Mouse (Mus musculus) hindbrain, embryonic 14.5 days (tissue): ENCODE measurements around the gene 2410004P03Rik. TPM values are rescaled to one million over a fixed set of nuclear protein-coding genes. Genes with fewer than 3 reads are reported as not detected.
A peak's percentile ranks its signal among the peaks of the same experiment; 100 is the strongest.

Experiments
- ATAC-seq: fragments of 200-750 bp; cut with Nextera tagmentation; 2 replicates; pipeline ENCODE4 v1.8.0; 2017; ENCODE audit warnings: moderate number of reproducible peaks, mild to moderate bottlenecking, moderate TSS enrichment, moderate library complexity; ENCODE audit not compliant: low FRiP score
- DNase-seq: peaks from one replicate; pipeline ENCODE4 v3.0.0-alpha.2; 2015; ENCODE audit warnings: low spot score
- H3K27ac ChIP-seq: fragments of 300-500 bp; sonication (generic); 2 replicates; pipeline ENCODE4 v1.5.1; 2014; ENCODE audit warnings: mild to moderate bottlenecking, moderate library complexity
- H3K27me3 ChIP-seq: fragments of 300-500 bp; sonication (generic); 2 replicates; pipeline ENCODE4 v1.6.1; 2014; ENCODE audit warnings: mild to moderate bottlenecking, low read length, mixed read lengths; ENCODE audit not compliant: control insufficient read depth, insufficient read depth
- H3K36me3 ChIP-seq: fragments of 300-500 bp; sonication (generic); replicated peaks from 2 replicates; pipeline ENCODE4 v1.6.1; 2014; ENCODE audit not compliant: control insufficient read depth, insufficient read depth
- H3K4me1 ChIP-seq: fragments of 300-500 bp; sonication (generic); replicated peaks from 2 replicates; pipeline ENCODE4 v1.6.1; 2014; ENCODE audit warnings: antibody characterized with exemption, low read length, mixed read lengths; ENCODE audit not compliant: control insufficient read depth, insufficient read depth
- H3K4me2 ChIP-seq: fragments of 300-500 bp; sonication (generic); replicated peaks from 2 replicates; pipeline ENCODE4 v1.6.1; 2014; ENCODE audit warnings: mild to moderate bottlenecking, moderate library complexity
- H3K4me3 ChIP-seq: fragments of 300-500 bp; sonication (generic); replicated peaks from 2 replicates; pipeline ENCODE4 v1.5.1; 2014; ENCODE audit warnings: mild to moderate bottlenecking, low read length
- H3K9ac ChIP-seq: fragments of 300-500 bp; sonication (generic); 2 replicates; pipeline ENCODE4 v1.6.1; 2014
- H3K9me3 ChIP-seq: fragments of 300-500 bp; sonication (generic); 2 replicates; pipeline ENCODE4 v1.6.1; 2016; ENCODE audit warnings: low read length; ENCODE audit not compliant: control insufficient read depth
- WGBS: fragments of 180-500 bp; shearing (Covaris S2); extraction: QIAGEN DNeasy Blood & Tissue Kit; methylation state at CpG from one replicate; pipeline ENCODE4 v1.1.7; 2014; 5-methylcytosine and 5-hydroxymethylcytosine counted together
- polyA plus RNA-seq: library from polyadenylated mRNA; unstranded; fragments of >200 nt; fragmentation: Nextera tagmentation; extraction: Ambion mirVana; gene quantifications from 2 replicates; pipeline ENCODE4 v1.2.1, GENCODE M21; 2014

Gene 2410004P03Rik
- polyA plus RNA-seq, 1 experiment from 2014 or later: 7.7 TPM

GRCm38 (mm10) chr12:17001211-17001610 is 10.3 kb downstream of the 2410004P03Rik start:
- Histone ChIP-seq H3K4me1 (peaks cover 8% of the 10 kb centered on the region; the same call in 1 of the 2 replicates), H3K36me3 (peaks cover 2% of the 10 kb centered on the region; the same call in 1 of the 2 replicates), H3K27ac (no peak overlapping the region), H3K9ac (no peak overlapping the region), H3K4me2 (no peak overlapping the region), H3K27me3 (peaks cover 46% of the 10 kb centered on the region), H3K4me3 (no peak overlapping the region), H3K9me3 (no peaks in the 10 kb centered on the region)
- DNase-seq (no peak), ATAC-seq (no peak)
- 51% methylated on average over 4 of the region's 4 CpGs for WGBS

- no peak overlapping the region for H3K27ac ChIP-seq
- 59% methylated on average over 6 of the region's 6 CpGs for WGBS
- peaks cover 4% of the 10 kb centered on the region; the same call in 1 of the 2 replicates for H3K36me3 ChIP-seq
- no peaks in the 10 kb centered on the region for H3K9me3 ChIP-seq
- no peak for ATAC-seq
- H3K4me1 ChIP-seq: peaks cover 8% of the 10 kb centered on the region; the same call in 1 of the 2 replicates
- H3K27me3 ChIP-seq: peaks cover 46% of the 10 kb centered on the region
- no peak for DNase-seq
- H3K9ac ChIP-seq: no peak overlapping the region
- H3K4me2 ChIP-seq: no peak overlapping the region
- H3K4me3 ChIP-seq: no peak overlapping the region
Observed at GRCm38 (mm10) chr12:17000628-17001027, 10.9 kb downstream of the 2410004P03Rik start.

GRCm38 (mm10) chr12:16999739-17000497 is 11.6 kb downstream of the 2410004P03Rik start, which contains the start of gene Pqlc3:
TSS of gene Pqlc3 (minus strand) at chr12:17000408.
- peak; percentile 28 for DNase-seq
- WGBS: 1% methylated on average over 54 of the region's 57 CpGs
- Histone ChIP-seq H3K9me3 (no peaks in the 10 kb centered on the region), H3K27me3 (peaks cover 46% of the 10 kb centered on the region), H3K4me1 (peaks cover 8% of the 10 kb centered on the region; the same call in 1 of the 2 replicates), H3K36me3 (peaks cover 4% of the 10 kb centered on the region; the same call in 1 of the 2 replicates), H3K27ac (no peak within 1 kb of the TSS), H3K4me3 (peak within 1 kb of the TSS; percentile 45), H3K9ac (peak within 1 kb of the TSS; percentile 47; the same call in 1 of the 2 replicates), H3K4me2 (peak within 1 kb of the TSS; percentile 87)
- peak; percentile 79 for ATAC-seq

- H3K9me3 ChIP-seq: no peaks in the 10 kb centered on the region
- no peak overlapping the region for H3K9ac ChIP-seq
- peaks cover 4% of the 10 kb centered on the region; the same call in 1 of the 2 replicates for H3K36me3 ChIP-seq
- H3K27ac ChIP-seq: no peak overlapping the region
- ATAC-seq: no peak
- peak overlapping the region; percentile 45 for H3K4me3 ChIP-seq
- WGBS: 12% methylated on average over 10 of the region's 10 CpGs
- DNase-seq: no peak
- H3K4me1 ChIP-seq: peaks cover 8% of the 10 kb centered on the region; the same call in 1 of the 2 replicates
- peak overlapping the region; percentile 87 for H3K4me2 ChIP-seq
- H3K27me3 ChIP-seq: peaks cover 46% of the 10 kb centered on the region
Observed at GRCm38 (mm10) chr12:16999146-16999545, 12.4 kb downstream of the 2410004P03Rik start.

- Histone ChIP-seq H3K9ac (no peak overlapping the region), H3K4me2 (no peak overlapping the region), H3K27ac (no peak overlapping the region), H3K4me3 (no peak overlapping the region), H3K27me3 (peaks cover 45% of the 10 kb centered on the region), H3K9me3 (no peaks in the 10 kb centered on the region), H3K36me3 (peaks cover 4% of the 10 kb centered on the region; the same call in 1 of the 2 replicates), H3K4me1 (peaks cover 8% of the 10 kb centered on the region; the same call in 1 of the 2 replicates)
- WGBS: 90% methylated on average over 5 of the region's 5 CpGs
- no peak for DNase-seq
- no peak for ATAC-seq
Observed at GRCm38 (mm10) chr12:16996886-16997462, 14.6 kb downstream of the 2410004P03Rik start.

GRCm38 (mm10) chr12:16996281-16996680 is 15.2 kb downstream of the 2410004P03Rik start:
- no peak overlapping the region for H3K4me3 ChIP-seq
- no peaks in the 10 kb centered on the region for H3K9me3 ChIP-seq
- 85% methylated on average over 5 of the region's 5 CpGs for WGBS
- DNase-seq (no peak), ATAC-seq (no peak)
- H3K4me2 ChIP-seq: no peak overlapping the region
- H3K27ac ChIP-seq: no peak overlapping the region
- no peak overlapping the region for H3K9ac ChIP-seq
- peaks cover 8% of the 10 kb centered on the region; the same call in 1 of the 2 replicates for H3K4me1 ChIP-seq
- H3K36me3 ChIP-seq: peaks cover 4% of the 10 kb centered on the region; the same call in 1 of the 2 replicates
- H3K27me3 ChIP-seq: peaks cover 38% of the 10 kb centered on the region

- WGBS: 94% methylated on average over 2 of the region's 2 CpGs
- H3K4me3 ChIP-seq: no peak overlapping the region
- peaks cover 20% of the 10 kb centered on the region for H3K27me3 ChIP-seq
- peaks cover 10% of the 10 kb centered on the region for H3K36me3 ChIP-seq
- no peaks in the 10 kb centered on the region for H3K9me3 ChIP-seq
- no peak overlapping the region for H3K9ac ChIP-seq
- ATAC-seq: no peak
- H3K4me1 ChIP-seq: peaks cover 2% of the 10 kb centered on the region; the same call in 1 of the 2 replicates
- DNase-seq: no peak
- H3K27ac ChIP-seq: no peak overlapping the region
- H3K4me2 ChIP-seq: no peak overlapping the region
Observed at GRCm38 (mm10) chr12:16994291-16994690, 17.2 kb downstream of the 2410004P03Rik start.

GRCm38 (mm10) chr12:16992355-16992754 is 19.2 kb downstream of the 2410004P03Rik start:
- Histone ChIP-seq H3K27ac (no peak overlapping the region), H3K36me3 (peaks cover 10% of the 10 kb centered on the region), H3K4me3 (no peak overlapping the region), H3K9ac (no peak overlapping the region), H3K27me3 (peaks cover 3% of the 10 kb centered on the region; the same call in 1 of the 2 replicates), H3K4me1 (no peaks in the 10 kb centered on the region), H3K9me3 (no peaks in the 10 kb centered on the region), H3K4me2 (no peak overlapping the region)
- no peak for ATAC-seq
- DNase-seq: no peak
- WGBS: 79% methylated on average over 2 of the region's 2 CpGs

GRCm38 (mm10) chr12:16991376-16991775 is 20.2 kb downstream of the 2410004P03Rik start:
- Histone ChIP-seq H3K4me2 (no peak overlapping the region), H3K4me1 (no peaks in the 10 kb centered on the region), H3K27me3 (no peaks in the 10 kb centered on the region), H3K9me3 (no peaks in the 10 kb centered on the region), H3K27ac (no peak overlapping the region), H3K9ac (no peak overlapping the region), H3K36me3 (peaks cover 10% of the 10 kb centered on the region), H3K4me3 (no peak overlapping the region)
- ATAC-seq (no peak), DNase-seq (no peak)
- 89% methylated on average over 2 of the region's 2 CpGs for WGBS
